16 mouse cellular contexts compared by ENCODE assay signal in genomic region chr13:54754169-54755080, GRCm38 (mm10). TPM values are rescaled to one million over a fixed set of nuclear protein-coding genes. Genes with fewer than 3 reads are reported as not detected.
DNase-seq lines count a peak whose midpoint lies in the region; ATAC-seq lines count a peak whose summit lies in the region.
"Had no signal": no experiment of that assay in that cellular context is flagged by ENCODE, and none has a peak within 500 bp of the region (broad histone marks: within the 10 kb centered on the region; RNA-seq: fewer than 3 reads in every experiment).

No protein-coding gene starts in this region.

- 37% methylated on average over 12 of the region's 12 CpGs for WGBS in forebrain, embryonic 13.5 days
- 52% methylated on average over 12 of the region's 12 CpGs for WGBS in forebrain, embryonic 10.5 days
- WGBS in neural tube, embryonic 13.5 days = 36% methylated on average over 12 of the region's 12 CpGs
- 28% methylated on average over 12 of the region's 12 CpGs for WGBS in neural tube, embryonic 15.5 days

- no peak overlapping the region for H3K9ac ChIP-seq in forebrain, embryonic 13.5 days
- H3K9ac ChIP-seq in neural tube, embryonic 13.5 days = peak overlapping the region; percentile 31; the same call in 1 of the 2 replicates
- H3K9ac ChIP-seq in neural tube, embryonic 15.5 days (replicated peaks) = no peak overlapping the region
- H3K9ac ChIP-seq: embryonic facial prominence, embryonic 13.5 days; limb, embryonic 13.5 days; neural tube, embryonic 12.5 days had no signal

- ATAC-seq in forebrain, embryonic 13.5 days = no peak
- no peak for ATAC-seq in neural tube, embryonic 13.5 days (ENCODE audit: low read depth)
- no peak for ATAC-seq in neural tube, embryonic 15.5 days (ENCODE audit: low FRiP score)

- no peaks in the 10 kb centered on the region for H3K36me3 ChIP-seq in forebrain, embryonic 13.5 days (ENCODE audit: poor library complexity, severe bottlenecking)
- no peaks in the 10 kb centered on the region for H3K36me3 ChIP-seq in forebrain, embryonic 10.5 days (replicated peaks)
- H3K36me3 ChIP-seq in neural tube, embryonic 13.5 days = no peaks in the 10 kb centered on the region
- no peaks in the 10 kb centered on the region for H3K36me3 ChIP-seq in neural tube, embryonic 15.5 days
- H3K36me3 ChIP-seq: embryonic facial prominence, embryonic 13.5 days; limb, embryonic 13.5 days; neural tube, embryonic 12.5 days had no signal

- peak overlapping the region; percentile 15; the same call in 1 of the 2 replicates for H3K4me2 ChIP-seq in forebrain, embryonic 13.5 days
- H3K4me2 ChIP-seq in neural tube, embryonic 13.5 days = no peak overlapping the region
- H3K4me2 ChIP-seq in neural tube, embryonic 15.5 days = no peak overlapping the region
- H3K4me2 ChIP-seq: embryonic facial prominence, embryonic 13.5 days; limb, embryonic 13.5 days; neural tube, embryonic 12.5 days had no signal

- H3K27me3 ChIP-seq in forebrain, embryonic 13.5 days = peaks cover 33% of the 10 kb centered on the region
- H3K27me3 ChIP-seq in forebrain, embryonic 10.5 days (ENCODE audit: poor library complexity, severe bottlenecking) = peaks cover 82% of the 10 kb centered on the region
- peaks cover 29% of the 10 kb centered on the region for H3K27me3 ChIP-seq in neural tube, embryonic 13.5 days
- H3K27me3 ChIP-seq in neural tube, embryonic 15.5 days (replicated peaks) = peaks cover 4% of the 10 kb centered on the region; the same call in 1 of the 2 replicates

- H3K4me3 ChIP-seq in forebrain, embryonic 13.5 days = no peak overlapping the region
- H3K4me3 ChIP-seq in forebrain, embryonic 10.5 days = no peak overlapping the region
- H3K4me3 ChIP-seq in neural tube, embryonic 13.5 days = no peak overlapping the region
- no peak overlapping the region for H3K4me3 ChIP-seq in neural tube, embryonic 15.5 days (replicated peaks)
- H3K4me3 ChIP-seq: embryonic facial prominence, embryonic 13.5 days; limb, embryonic 13.5 days; neural tube, embryonic 12.5 days had no signal

- no peak overlapping the region for H3K27ac ChIP-seq in forebrain, embryonic 13.5 days
- H3K27ac ChIP-seq in forebrain, embryonic 10.5 days = no peak overlapping the region
- H3K27ac ChIP-seq in neural tube, embryonic 13.5 days (replicated peaks) = peak overlapping the region; percentile 80; the same call in 1 of the 2 replicates
- H3K27ac ChIP-seq in neural tube, embryonic 15.5 days (replicated peaks) = peak overlapping the region; percentile 19; the same call in 1 of the 2 replicates
- H3K27ac ChIP-seq: embryonic facial prominence, embryonic 13.5 days; limb, embryonic 13.5 days; neural tube, embryonic 12.5 days had no signal

- peaks cover 67% of the 10 kb centered on the region for H3K4me1 ChIP-seq in forebrain, embryonic 13.5 days
- peaks cover 42% of the 10 kb centered on the region for H3K4me1 ChIP-seq in forebrain, embryonic 10.5 days
- peaks cover 70% of the 10 kb centered on the region for H3K4me1 ChIP-seq in neural tube, embryonic 13.5 days (replicated peaks)
- peaks cover 78% of the 10 kb centered on the region for H3K4me1 ChIP-seq in neural tube, embryonic 15.5 days

- no peaks in the 10 kb centered on the region for H3K9me3 ChIP-seq in forebrain, embryonic 13.5 days (replicated peaks)
- no peaks in the 10 kb centered on the region for H3K9me3 ChIP-seq in forebrain, embryonic 10.5 days
- H3K9me3 ChIP-seq in neural tube, embryonic 13.5 days = no peaks in the 10 kb centered on the region
- no peaks in the 10 kb centered on the region for H3K9me3 ChIP-seq in neural tube, embryonic 15.5 days (replicated peaks)
- H3K9me3 ChIP-seq: embryonic facial prominence, embryonic 13.5 days; limb, embryonic 13.5 days; neural tube, embryonic 12.5 days had no signal

- no peak for DNase-seq in forebrain, embryonic 10.5 days (ENCODE audit: extremely low spot score, low spot score)
- DNase-seq in neural tube, embryonic 10.5 days (ENCODE audit: extremely low spot score, low spot score) = no peak
- peak; percentile 72 for DNase-seq in cerebellum, adult 9-11 months
- no peak for DNase-seq in urinary bladder, adult 2 months (ENCODE audit: low spot score)
- DNase-seq: heart, adult 18-20 months; heart, postnatal 4 days; kidney, adult 9 months; lung, adult 18-20 months; thymus, postnatal 4 days had no signal

RNA-seq across cellular contexts. Expression of gene Gprin1, which starts 4.8 kb away (rescaled TPM):
- polyA plus RNA-seq in forebrain, embryonic 13.5 days (2015; fragmentation: Nextera tagmentation; extraction: Ambion mirVana) = 3.5 TPM in 2 replicates
- polyA plus RNA-seq in forebrain, embryonic 10.5 days (2016; fragmentation: Nextera tagmentation; extraction: Ambion mirVana) = 0.56 and 0.57 TPM in 2 replicates
- 12.2 and 17.5 TPM in 2 replicates for polyA plus RNA-seq in neural tube, embryonic 13.5 days (2015; fragmentation: Nextera tagmentation; extraction: Ambion mirVana)
- 10.3 and 21.6 TPM in 2 replicates for polyA plus RNA-seq in neural tube, embryonic 15.5 days (2015; fragmentation: Nextera tagmentation; extraction: Ambion mirVana)
- polyA plus RNA-seq in urinary bladder, adult 2 months (2012; rRNA removed) = 0.07 and 0.10 TPM in 2 replicates

RNA-seq across cellular contexts. Expression of gene Sncb, which starts 12.0 kb away (rescaled TPM):
- 9.1 and 10.6 TPM in 2 replicates for polyA plus RNA-seq in forebrain, embryonic 13.5 days (2015; fragmentation: Nextera tagmentation; extraction: Ambion mirVana)
- polyA plus RNA-seq in forebrain, embryonic 10.5 days (2016; fragmentation: Nextera tagmentation; extraction: Ambion mirVana) = 1.1 and 1.8 TPM in 2 replicates
- 21.1 and 21.6 TPM in 2 replicates for polyA plus RNA-seq in neural tube, embryonic 13.5 days (2015; fragmentation: Nextera tagmentation; extraction: Ambion mirVana)
- polyA plus RNA-seq in neural tube, embryonic 15.5 days (2015; fragmentation: Nextera tagmentation; extraction: Ambion mirVana) = 110 and 122 TPM in 2 replicates
- 0.08 and 0.18 TPM in 2 replicates for polyA plus RNA-seq in urinary bladder, adult 2 months (2012; rRNA removed)
- polyA plus RNA-seq: limb, embryonic 13.5 days had no signal

RNA-seq across cellular contexts. Expression of gene Eif4e1b, which starts 29.4 kb away (rescaled TPM):
- polyA plus RNA-seq in forebrain, embryonic 13.5 days (2015; fragmentation: Nextera tagmentation; extraction: Ambion mirVana) = not detected in 2 replicates
- polyA plus RNA-seq in forebrain, embryonic 10.5 days (2016; fragmentation: Nextera tagmentation; extraction: Ambion mirVana) = not detected in 2 replicates
- not detected in 2 replicates for polyA plus RNA-seq in neural tube, embryonic 13.5 days (2015; fragmentation: Nextera tagmentation; extraction: Ambion mirVana)
- polyA plus RNA-seq in neural tube, embryonic 15.5 days (2015; fragmentation: Nextera tagmentation; extraction: Ambion mirVana) = not detected in 2 replicates
- 0.21 and 0.34 TPM in 2 replicates for polyA plus RNA-seq in urinary bladder, adult 2 months (2012; rRNA removed)
- polyA plus RNA-seq: embryonic facial prominence, embryonic 13.5 days; limb, embryonic 13.5 days; neural tube, embryonic 12.5 days; stomach, embryonic 16.5 days had no signal

RNA-seq across cellular contexts. Expression of gene Tspan17, which starts 34.8 kb away (rescaled TPM):
- polyA plus RNA-seq in forebrain, embryonic 13.5 days (2015; fragmentation: Nextera tagmentation; extraction: Ambion mirVana) = 11.9 and 15.0 TPM in 2 replicates
- 7.9 and 9.5 TPM in 2 replicates for polyA plus RNA-seq in forebrain, embryonic 10.5 days (2016; fragmentation: Nextera tagmentation; extraction: Ambion mirVana)
- polyA plus RNA-seq in neural tube, embryonic 13.5 days (2015; fragmentation: Nextera tagmentation; extraction: Ambion mirVana) = 69.2 and 80.8 TPM in 2 replicates
- 112 and 137 TPM in 2 replicates for polyA plus RNA-seq in neural tube, embryonic 15.5 days (2015; fragmentation: Nextera tagmentation; extraction: Ambion mirVana)
- polyA plus RNA-seq in urinary bladder, adult 2 months (2012; rRNA removed) = 33.0 and 37.0 TPM in 2 replicates

RNA-seq across cellular contexts. Expression of gene Cdhr2, which starts 53.2 kb away (rescaled TPM):
- polyA plus RNA-seq in forebrain, embryonic 13.5 days (2015; fragmentation: Nextera tagmentation; extraction: Ambion mirVana) = 0.05 TPM in 1 of 2 replicates, not detected in the other
- polyA plus RNA-seq in forebrain, embryonic 10.5 days (2016; fragmentation: Nextera tagmentation; extraction: Ambion mirVana) = 0.04 TPM in 1 of 2 replicates, not detected in the other
- polyA plus RNA-seq in neural tube, embryonic 13.5 days (2015; fragmentation: Nextera tagmentation; extraction: Ambion mirVana) = 0.06 and 0.07 TPM in 2 replicates
- 0.22 and 1.4 TPM in 2 replicates for polyA plus RNA-seq in neural tube, embryonic 15.5 days (2015; fragmentation: Nextera tagmentation; extraction: Ambion mirVana)
- 0.03 TPM in 2 replicates for polyA plus RNA-seq in urinary bladder, adult 2 months (2012; rRNA removed)
- polyA plus RNA-seq: embryonic facial prominence, embryonic 13.5 days had no signal

Comparison
In these comparisons a context has a peak if more than half of its experiments do, and no peak if none do; other contexts are left out.
1. H3K27ac ChIP-seq: peak in neural tube, embryonic 13.5 days (single experiment) and neural tube, embryonic 15.5 days (single experiment); none in forebrain, embryonic 13.5 days (single experiment) and forebrain, embryonic 10.5 days (single experiment).